Mouse (Mus musculus) forebrain, postnatal 0 days (tissue): ENCODE data around the gene Ubtd2. TPM values are rescaled to one million over a fixed set of nuclear protein-coding genes. Genes with fewer than 3 reads are reported as not detected.

ENCODE experiments used
- ATAC-seq: fragments of 200-750 bp; cut with Nextera tagmentation; 2 replicates; pipeline ENCODE4 v1.8.0; 2017; ENCODE audit warnings: mild to moderate bottlenecking, moderate library complexity
- DNase-seq: peaks from one replicate; pipeline ENCODE4 v3.0.0-alpha.2; 2015
- H3K27ac ChIP-seq: fragments of 300-500 bp; sonication (generic); 2 replicates; pipeline ENCODE4 v1.5.1; 2014; ENCODE audit warnings: low read depth, mild to moderate bottlenecking, antibody characterized with exemption, low read length, moderate library complexity, mixed read lengths
- H3K27me3 ChIP-seq: fragments of 300-500 bp; sonication (generic); 2 replicates; pipeline ENCODE4 v1.6.1; 2014; ENCODE audit warnings: mild to moderate bottlenecking, low read length, mixed read lengths; ENCODE audit not compliant: insufficient read depth
- H3K36me3 ChIP-seq: fragments of 300-500 bp; sonication (generic); 2 replicates; pipeline ENCODE4 v1.6.1; 2014; ENCODE audit warnings: mild to moderate bottlenecking, moderate library complexity; ENCODE audit not compliant: insufficient read depth
- H3K4me1 ChIP-seq: fragments of 300-500 bp; sonication (generic); 2 replicates; pipeline ENCODE4 v1.6.1; 2014; ENCODE audit warnings: antibody characterized with exemption; ENCODE audit not compliant: insufficient read depth
- H3K4me2 ChIP-seq: fragments of 300-500 bp; sonication (generic); 2 replicates; pipeline ENCODE4 v1.6.1; 2014; ENCODE audit warnings: low read depth, mild to moderate bottlenecking, moderate library complexity
- H3K4me3 ChIP-seq: fragments of 300-500 bp; sonication (generic); 2 replicates; pipeline ENCODE4 v1.5.1; 2014; ENCODE audit warnings: low read depth, low read length, mixed read lengths
- H3K9ac ChIP-seq: fragments of 300-500 bp; sonication (generic); 2 replicates; pipeline ENCODE4 v1.6.1; 2014; ENCODE audit warnings: mild to moderate bottlenecking
- H3K9me3 ChIP-seq: fragments of 300-500 bp; sonication (generic); 2 replicates; pipeline ENCODE4 v1.6.1; 2016; ENCODE audit warnings: low read length
- CTCF ChIP-seq: sonication (generic); IDR thresholded peaks from 2 replicates; pipeline ENCODE4 v1.5.1; 2016; ENCODE audit warnings: antibody characterized with exemption, control low read depth, low read depth
- WGBS: fragments of 180-500 bp; shearing (Covaris S2); extraction: QIAGEN DNeasy Blood & Tissue Kit; methylation state at CpG from one replicate; pipeline ENCODE4 v1.1.7; 2014; 5-methylcytosine and 5-hydroxymethylcytosine counted together
- polyA plus RNA-seq: library from polyadenylated mRNA; unstranded; fragments of >200 nt; fragmentation: Nextera tagmentation; extraction: Ambion mirVana; gene quantifications from 2 replicates; pipeline ENCODE4 v1.2.1, GENCODE M21; 2015
- total RNA-seq: library from RNA; depleted of rRNA; stranded (reverse); fragments of >200 nt; gene quantifications from 2 replicates; pipeline ENCODE4 v1.2.3, GENCODE M21; 2014

Ubtd2 gene
- total and polyA plus RNA-seq, 2 experiments from 2014 or later: 36.0 to 56.1 TPM

DNA sequence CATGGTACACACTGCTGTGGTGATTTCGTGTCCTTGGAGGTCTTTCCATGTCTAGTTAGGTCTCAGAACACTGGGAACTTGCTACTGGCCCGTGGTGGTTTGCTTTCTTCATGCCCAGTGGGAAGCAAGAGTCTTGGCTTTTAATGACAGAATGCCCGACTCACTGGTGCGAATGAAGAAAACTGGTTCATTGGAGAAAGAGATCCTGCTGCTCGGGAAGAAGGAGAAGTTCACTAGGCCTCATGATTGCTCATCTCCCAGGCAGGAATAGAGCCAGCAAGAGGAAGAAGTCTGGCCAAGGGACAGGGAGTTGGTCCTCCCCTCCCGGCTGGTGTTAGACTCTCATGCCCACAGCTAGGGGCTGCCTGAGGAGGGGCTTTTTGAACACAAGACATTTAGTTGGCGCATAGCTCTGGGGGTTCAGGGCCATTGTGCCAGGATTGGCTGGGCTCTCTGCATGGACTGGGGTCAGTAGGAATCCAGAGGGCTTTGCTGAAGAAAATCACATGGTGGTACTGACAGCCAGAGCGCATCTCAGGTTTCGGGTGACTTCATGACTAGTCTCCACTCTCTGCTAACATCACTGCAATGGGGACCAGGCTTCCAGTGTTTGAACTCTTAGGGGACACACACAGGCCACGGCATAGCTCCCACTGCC lies 101.3 kb downstream of the Ubtd2 start:
- H3K4me3 ChIP-seq: no peak overlapping the region
- no peak overlapping the region for H3K9ac ChIP-seq
- no peaks in the 10 kb centered on the region for H3K4me1 ChIP-seq
- no peak overlapping the region for H3K4me2 ChIP-seq
- 65% methylated on average over 10 of the region's 10 CpGs for WGBS
- TF ChIP-seq CTCF: no peak
- H3K9me3 ChIP-seq: no peaks in the 10 kb centered on the region
- H3K36me3 ChIP-seq: no peaks in the 10 kb centered on the region
- ATAC-seq: no peak
- H3K27me3 ChIP-seq: no peaks in the 10 kb centered on the region
- DNase-seq: no peak
- no peak overlapping the region for H3K27ac ChIP-seq

DNA sequence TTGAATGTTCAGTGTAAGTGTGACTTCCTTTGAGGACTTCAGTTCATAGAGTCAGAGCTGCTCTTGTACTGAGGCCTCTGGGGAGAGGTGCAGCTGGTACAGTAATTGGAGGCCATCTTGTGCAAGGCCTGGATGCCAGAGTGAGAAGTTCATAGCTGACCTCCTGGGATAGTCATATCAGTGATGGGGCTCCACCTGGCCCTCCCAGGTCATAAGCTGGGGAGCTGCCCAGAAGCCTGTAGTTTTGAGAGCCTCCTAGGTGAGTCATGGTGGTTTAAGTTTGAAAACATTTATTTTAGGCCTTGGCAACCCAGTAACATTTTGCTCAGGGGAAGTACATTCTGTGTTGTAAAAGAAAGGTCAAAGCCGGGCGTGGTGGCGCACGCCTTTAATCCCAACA lies 102.9 kb downstream of the Ubtd2 start:
- Histone ChIP-seq H3K4me1 (no peaks in the 10 kb centered on the region), H3K36me3 (no peaks in the 10 kb centered on the region), H3K27me3 (no peaks in the 10 kb centered on the region), H3K4me2 (no peak overlapping the region), H3K27ac (no peak overlapping the region), H3K9me3 (no peaks in the 10 kb centered on the region), H3K4me3 (no peak overlapping the region), H3K9ac (no peak overlapping the region)
- ATAC-seq (no peak), DNase-seq (no peak)
- no peak for TF ChIP-seq CTCF
- WGBS: 88% methylated on average over 4 of the region's 4 CpGs

DNA sequence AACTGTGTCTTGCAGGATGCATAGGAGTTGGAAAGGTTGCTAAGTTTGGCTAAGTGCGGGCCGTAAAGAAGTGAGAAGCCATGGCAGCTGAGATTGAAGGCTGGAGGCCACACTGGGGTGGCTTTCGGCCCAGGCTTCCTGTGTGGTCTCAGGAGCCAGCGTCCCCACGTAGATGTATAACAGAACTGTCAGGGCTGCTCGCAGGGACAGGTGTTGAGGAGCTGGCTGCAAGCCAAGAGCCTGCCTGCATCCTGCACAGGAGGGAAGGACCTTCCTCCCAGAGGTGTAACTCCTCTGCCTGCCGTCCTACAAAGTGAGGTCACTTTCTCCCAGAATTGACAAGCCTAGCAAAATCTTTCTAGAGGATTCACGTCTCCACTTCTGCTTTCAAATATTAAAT lies 103.5 kb downstream of the Ubtd2 start:
- H3K9ac ChIP-seq: no peak overlapping the region
- DNase-seq (no peak), ATAC-seq (no peak)
- H3K9me3 ChIP-seq: no peaks in the 10 kb centered on the region
- H3K4me2 ChIP-seq: no peak overlapping the region
- H3K36me3 ChIP-seq: no peaks in the 10 kb centered on the region
- no peaks in the 10 kb centered on the region for H3K4me1 ChIP-seq
- H3K27me3 ChIP-seq: no peaks in the 10 kb centered on the region
- H3K4me3 ChIP-seq: no peak overlapping the region
- TF ChIP-seq CTCF: no peak
- H3K27ac ChIP-seq: no peak overlapping the region
- WGBS: 48% methylated on average over 8 of the region's 8 CpGs

DNA sequence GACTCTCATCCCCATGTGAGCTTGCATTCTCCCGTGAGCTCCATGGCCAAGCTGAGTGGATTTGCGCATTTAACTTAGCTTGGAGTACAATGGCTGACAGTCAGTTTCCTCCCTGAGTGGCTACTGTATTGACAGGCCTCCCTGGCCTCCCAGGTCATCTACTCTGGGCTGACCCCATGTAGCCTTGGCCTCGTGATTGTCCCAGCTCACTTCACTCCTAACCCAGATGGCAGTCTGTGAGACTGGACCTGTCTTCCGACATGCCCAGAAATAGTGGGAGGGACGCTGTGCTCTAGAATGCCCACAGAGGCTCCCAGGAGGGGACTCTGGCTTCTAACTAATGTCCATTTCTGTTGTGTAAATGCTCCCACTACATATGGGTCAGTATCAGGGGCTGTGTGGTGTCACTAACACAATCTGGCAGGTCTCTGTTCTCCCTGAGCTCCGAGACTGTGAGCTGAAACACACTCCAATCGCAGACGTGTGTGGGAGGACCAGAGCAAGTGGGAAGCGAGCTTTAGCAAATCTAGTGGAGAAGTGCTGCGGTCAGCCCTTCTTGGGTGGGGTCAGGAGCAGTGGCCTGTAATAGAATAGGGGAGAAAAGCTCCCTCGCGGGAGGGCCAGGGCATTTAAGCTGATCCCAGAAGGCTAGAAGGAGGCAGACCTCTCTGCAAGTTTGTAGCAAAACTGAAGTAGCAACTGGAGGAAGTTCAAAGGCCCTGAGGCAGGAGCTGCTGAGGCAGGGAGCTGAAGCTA lies 105.0 kb downstream of the Ubtd2 start:
- TF ChIP-seq CTCF: no peak
- ATAC-seq (no peak), DNase-seq (no peak)
- no peaks in the 10 kb centered on the region for H3K9me3 ChIP-seq
- H3K36me3 ChIP-seq: no peaks in the 10 kb centered on the region
- H3K27me3 ChIP-seq: no peaks in the 10 kb centered on the region
- no peak overlapping the region for H3K4me3 ChIP-seq
- no peak overlapping the region for H3K4me2 ChIP-seq
- no peak overlapping the region for H3K9ac ChIP-seq
- WGBS: 79% methylated on average over 12 of the region's 12 CpGs
- H3K4me1 ChIP-seq: no peaks in the 10 kb centered on the region
- H3K27ac ChIP-seq: no peak overlapping the region

DNA sequence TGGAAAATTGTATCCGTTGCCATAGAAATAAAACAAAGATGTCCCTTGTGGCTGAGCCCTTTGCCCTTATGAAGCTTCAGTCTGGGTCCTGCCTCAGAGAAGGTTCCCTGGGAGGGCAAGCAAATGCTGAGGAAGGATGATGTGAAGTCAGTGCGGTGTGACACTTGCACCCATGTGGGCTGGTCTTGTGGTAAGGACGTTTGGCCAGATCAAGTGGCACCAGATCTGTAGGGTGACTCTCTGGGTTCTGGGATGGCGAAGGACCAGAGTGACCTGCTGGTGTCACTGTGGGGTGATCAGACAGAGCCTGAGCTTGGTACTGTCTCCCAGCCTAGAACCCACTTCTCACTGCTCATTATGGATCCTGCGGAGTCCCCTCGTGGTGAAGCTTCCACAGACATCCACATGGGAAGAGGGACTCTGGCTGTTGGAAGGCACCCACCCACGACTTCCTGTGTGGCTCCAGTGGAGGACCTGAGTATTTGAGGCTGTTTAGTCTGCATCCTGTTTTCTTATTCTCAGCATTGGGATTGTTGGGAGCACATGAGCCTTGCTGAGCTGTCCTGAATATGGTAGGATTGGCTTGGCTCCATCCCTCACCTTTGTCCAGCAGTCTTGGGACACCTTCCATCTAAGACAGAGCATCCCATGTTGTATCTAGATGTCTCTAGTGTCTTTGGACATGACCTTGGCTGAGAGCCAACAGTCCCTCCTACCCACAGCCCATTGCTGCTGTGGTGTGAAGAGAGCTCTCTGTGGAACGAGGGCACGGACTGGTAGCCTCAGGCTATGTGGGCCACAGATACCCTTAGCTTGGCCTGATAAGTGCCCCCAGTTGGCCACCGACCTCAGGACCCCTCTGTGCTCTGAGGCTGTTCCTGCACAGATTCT lies 106.5 kb downstream of the Ubtd2 start:
- Histone ChIP-seq H3K4me1 (no peaks in the 10 kb centered on the region), H3K27ac (no peak overlapping the region), H3K4me3 (no peak overlapping the region), H3K9ac (no peak overlapping the region), H3K9me3 (no peaks in the 10 kb centered on the region), H3K27me3 (no peaks in the 10 kb centered on the region), H3K4me2 (no peak overlapping the region), H3K36me3 (no peaks in the 10 kb centered on the region)
- TF ChIP-seq CTCF: no peak
- 77% methylated on average over 10 of the region's 10 CpGs for WGBS
- ATAC-seq (no peak), DNase-seq (no peak)

DNA sequence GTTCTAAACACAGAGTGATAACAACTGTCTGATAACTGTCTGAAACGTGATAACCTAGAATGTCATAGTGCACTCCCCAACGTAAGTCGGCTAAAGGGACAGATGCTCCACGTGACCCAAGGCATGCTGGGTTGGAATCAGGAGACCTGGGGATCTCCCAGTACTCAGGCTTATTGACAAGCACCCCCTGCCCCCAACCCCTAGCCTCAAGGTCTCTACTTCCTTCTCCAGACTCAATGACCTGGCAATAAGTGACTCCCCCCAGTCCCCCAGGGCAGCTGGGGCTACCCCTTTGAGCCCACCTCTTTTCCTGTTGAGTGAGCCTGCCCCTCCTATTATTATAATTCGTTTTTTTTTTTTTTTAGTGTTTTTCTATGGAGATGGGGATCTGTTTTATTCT lies 107.5 kb downstream of the Ubtd2 start:
- no peaks in the 10 kb centered on the region for H3K4me1 ChIP-seq
- H3K4me3 ChIP-seq: no peak overlapping the region
- no peaks in the 10 kb centered on the region for H3K27me3 ChIP-seq
- no peak overlapping the region for H3K4me2 ChIP-seq
- no peaks in the 10 kb centered on the region for H3K36me3 ChIP-seq
- no peak for ATAC-seq
- H3K9me3 ChIP-seq: no peaks in the 10 kb centered on the region
- H3K27ac ChIP-seq: no peak overlapping the region
- 76% methylated on average over 5 of the region's 5 CpGs for WGBS
- TF ChIP-seq CTCF: no peak
- no peak overlapping the region for H3K9ac ChIP-seq
- DNase-seq: no peak

DNA sequence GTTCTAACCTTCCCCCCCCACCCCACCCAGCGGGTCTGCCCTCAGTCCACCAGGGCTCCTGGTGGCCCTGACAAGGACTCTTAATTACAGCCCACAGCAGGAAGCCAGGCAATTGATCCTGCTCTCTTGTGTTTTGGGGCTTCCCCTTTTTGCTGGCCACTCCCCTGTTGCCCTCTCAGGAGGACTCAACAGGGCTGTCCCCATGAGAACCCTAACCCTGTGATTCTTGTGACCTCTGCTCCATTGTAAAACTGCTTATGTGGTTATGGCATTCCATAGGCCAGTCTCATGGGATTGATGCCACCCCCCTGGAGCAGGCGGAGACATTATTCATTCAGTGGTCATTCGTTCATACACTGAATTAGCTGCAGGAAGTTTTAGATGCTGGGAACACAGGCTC lies 108.5 kb downstream of the Ubtd2 start:
- ATAC-seq (no peak), DNase-seq (no peak)
- Histone ChIP-seq H3K9ac (no peak overlapping the region), H3K4me2 (no peak overlapping the region), H3K27me3 (no peaks in the 10 kb centered on the region), H3K27ac (no peak overlapping the region), H3K4me1 (no peaks in the 10 kb centered on the region), H3K4me3 (no peak overlapping the region), H3K36me3 (no peaks in the 10 kb centered on the region), H3K9me3 (no peaks in the 10 kb centered on the region)
- WGBS: 40% methylated on average over 3 of the region's 3 CpGs
- no peak for TF ChIP-seq CTCF
